Mouse (Mus musculus): ENCODE data around the gene Rin1. TPM values are rescaled to one million over a fixed set of nuclear protein-coding genes. Genes with fewer than 3 reads are reported as not detected.

The Rin1 gene
- polyA plus RNA-seq, 1 experiment from 2014 or later: 4.2 TPM

DNA sequence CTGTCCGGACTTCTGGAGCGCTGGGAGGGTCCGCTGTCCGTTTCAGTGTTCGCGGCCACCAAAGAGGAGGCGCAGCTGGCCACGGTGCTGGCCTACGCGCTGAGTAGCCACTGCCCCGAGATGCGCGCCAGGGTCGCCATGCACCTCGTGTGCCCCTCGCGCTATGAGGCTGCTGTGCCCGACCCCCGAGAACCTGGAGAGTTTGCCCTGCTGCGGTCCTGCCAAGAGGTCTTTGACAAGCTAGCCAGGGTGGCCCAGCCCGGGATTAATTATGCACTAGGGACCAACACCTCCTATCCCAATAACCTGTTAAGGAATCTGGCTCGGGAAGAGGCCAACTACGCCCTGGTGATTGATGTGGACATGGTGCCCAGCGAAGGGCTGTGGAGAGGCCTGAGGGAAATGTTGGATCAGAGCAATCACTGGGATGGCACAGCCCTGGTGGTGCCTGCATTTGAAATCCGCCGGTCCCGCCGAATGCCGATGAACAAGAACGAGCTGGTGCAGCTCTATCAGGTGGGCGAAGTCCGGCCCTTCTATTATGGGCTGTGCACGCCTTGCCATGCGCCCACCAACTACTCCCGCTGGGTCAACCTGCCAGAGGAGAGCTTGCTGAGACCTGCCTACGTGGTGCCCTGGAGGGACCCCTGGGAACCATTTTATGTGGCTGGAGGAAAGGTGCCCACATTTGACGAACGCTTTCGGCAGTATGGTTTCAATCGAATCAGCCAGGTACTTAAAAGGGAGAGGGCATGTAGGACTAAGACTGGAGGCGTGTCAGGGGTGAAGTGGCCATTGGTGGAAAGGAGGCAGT, 10.8 kb upstream of the Rin1 start:
- Histone ChIP-seq H3K9ac (ENCODE audit: low read length) (peak overlapping the region; percentile 96), H3K36me3 (ENCODE audit: control insufficient read depth, insufficient read depth, low read length) (0 out of 2 replicates have a peak, but pooled peaks cover 2% of the 10 kb centered on the region), H3K4me1 (replicated peaks; ENCODE audit: control insufficient read depth, insufficient read depth, low read length) (peaks cover 25% of the 10 kb centered on the region), H3K9me3 (ENCODE audit: control insufficient read depth, low read length) (no peaks in the 10 kb centered on the region), H3K27ac (ENCODE audit: low read length) (peak overlapping the region; percentile 82), H3K4me3 (ENCODE audit: low read length) (peak overlapping the region; percentile 97), H3K27me3 (ENCODE audit: control insufficient read depth, insufficient read depth, low read depth, low read length) (no peaks in the 10 kb centered on the region), H3K4me2 (ENCODE audit: low read depth, low read length) (peak overlapping the region; percentile 99)
- 9% methylated on average over 41 of the region's 41 CpGs for WGBS
- peak; percentile 10; the same call in 1 of the 2 replicates for ATAC-seq (ENCODE audit: low read depth)

DNA sequence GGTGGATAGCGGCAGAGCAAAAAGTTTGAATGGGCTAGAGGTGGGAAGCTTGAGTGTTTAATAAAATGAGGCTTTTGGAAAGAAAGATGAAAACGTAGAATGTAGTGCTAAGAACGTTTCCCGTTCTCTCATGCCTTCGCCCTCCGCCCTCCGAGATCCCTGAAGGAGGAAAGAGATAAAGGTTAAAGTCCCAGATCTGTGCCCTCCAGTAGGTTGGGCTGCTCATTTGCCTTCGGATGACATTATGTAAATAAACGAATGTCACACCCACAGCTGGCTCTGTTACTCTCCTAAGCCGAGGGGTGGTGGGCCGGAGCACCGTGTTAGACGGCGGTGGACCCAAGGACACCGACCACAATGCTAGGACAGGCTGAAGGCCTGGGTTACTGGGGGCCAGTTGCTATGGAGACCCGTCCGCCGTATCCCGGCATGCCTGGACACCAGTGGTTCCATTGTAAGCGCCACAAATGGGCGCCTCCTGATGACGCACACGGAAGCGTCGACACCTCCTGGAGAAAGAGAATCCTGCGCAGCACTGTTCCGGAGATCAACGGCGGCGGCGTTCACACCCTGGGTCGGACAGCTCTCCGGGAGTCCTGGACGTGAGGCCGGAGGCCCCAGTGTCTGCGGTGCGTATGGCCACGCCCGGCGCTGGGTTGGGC, 9.3 kb upstream of the Rin1 start, which contains the start of gene Brms1:
Brms1 (plus strand) TSS at position 493 of the 662 bp plus-strand sequence.
- H3K27ac ChIP-seq (ENCODE audit: low read length): peak within 1 kb of the TSS; percentile 72
- WGBS: 3% methylated on average over 40 of the region's 40 CpGs
- 0 out of 2 replicates have a peak, but pooled peaks cover 2% of the 10 kb centered on the region for H3K36me3 ChIP-seq (ENCODE audit: control insufficient read depth, insufficient read depth, low read length)
- peaks cover 25% of the 10 kb centered on the region for H3K4me1 ChIP-seq (replicated peaks; ENCODE audit: control insufficient read depth, insufficient read depth, low read length)
- peak within 1 kb of the TSS; percentile 97 for H3K4me3 ChIP-seq (ENCODE audit: low read length)
- peak within 1 kb of the TSS; percentile 99 for H3K4me2 ChIP-seq (ENCODE audit: low read depth, low read length)
- H3K9me3 ChIP-seq (ENCODE audit: control insufficient read depth, low read length): no peaks in the 10 kb centered on the region
- no peaks in the 10 kb centered on the region for H3K27me3 ChIP-seq (ENCODE audit: control insufficient read depth, insufficient read depth, low read depth, low read length)
- peak; percentile 77 for ATAC-seq (ENCODE audit: low read depth)
- H3K9ac ChIP-seq (ENCODE audit: low read length): peak within 1 kb of the TSS; percentile 92

GRCm38 (mm10) chr19:5041588-5041987, 8.7 kb upstream of the Rin1 start:
- no peaks in the 10 kb centered on the region for H3K27me3 ChIP-seq (ENCODE audit: control insufficient read depth, insufficient read depth, low read depth, low read length)
- peak overlapping the region; percentile 92 for H3K9ac ChIP-seq (ENCODE audit: low read length)
- H3K9me3 ChIP-seq (ENCODE audit: control insufficient read depth, low read length): no peaks in the 10 kb centered on the region
- 2% methylated on average over 16 of the region's 16 CpGs for WGBS
- H3K4me3 ChIP-seq (ENCODE audit: low read length): peak overlapping the region; percentile 97
- peak overlapping the region; percentile 99 for H3K4me2 ChIP-seq (ENCODE audit: low read depth, low read length)
- peak overlapping the region; percentile 72 for H3K27ac ChIP-seq (ENCODE audit: low read length)
- peaks cover 7% of the 10 kb centered on the region; the same call in 1 of the 2 replicates for H3K36me3 ChIP-seq (ENCODE audit: control insufficient read depth, insufficient read depth, low read length)
- ATAC-seq (ENCODE audit: low read depth): no peak; the same call in 1 of the 2 replicates
- peaks cover 25% of the 10 kb centered on the region for H3K4me1 ChIP-seq (replicated peaks; ENCODE audit: control insufficient read depth, insufficient read depth, low read length)

DNA sequence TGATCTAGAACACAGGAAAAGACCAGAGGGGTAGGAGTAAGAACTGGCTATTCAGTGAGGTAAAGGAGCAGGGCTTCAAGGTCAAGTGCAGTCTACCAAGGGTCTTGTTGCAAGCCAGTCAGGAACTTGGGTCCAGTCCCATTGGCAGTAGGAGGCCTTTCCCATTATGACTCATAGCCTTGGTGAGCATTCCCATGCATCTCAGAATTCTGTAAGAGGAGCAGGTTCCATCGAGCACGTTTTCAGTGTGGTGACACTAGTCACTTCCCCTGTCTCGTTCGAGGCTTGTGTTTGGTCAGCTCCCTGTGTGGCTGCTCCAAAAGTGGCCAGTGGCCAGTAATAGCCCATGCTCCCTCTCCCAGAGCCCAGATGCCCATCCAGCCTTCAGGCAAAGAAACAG, 4.8 kb upstream of the Rin1 start:
- Histone ChIP-seq H3K36me3 (ENCODE audit: control insufficient read depth, insufficient read depth, low read length) (peaks cover 17% of the 10 kb centered on the region), H3K27ac (ENCODE audit: low read length) (no peak overlapping the region), H3K4me2 (ENCODE audit: low read depth, low read length) (no peak overlapping the region), H3K4me1 (replicated peaks; ENCODE audit: control insufficient read depth, insufficient read depth, low read length) (peaks cover 14% of the 10 kb centered on the region), H3K9ac (ENCODE audit: low read length) (no peak overlapping the region), H3K9me3 (ENCODE audit: control insufficient read depth, low read length) (no peaks in the 10 kb centered on the region), H3K27me3 (ENCODE audit: control insufficient read depth, insufficient read depth, low read depth, low read length) (no peaks in the 10 kb centered on the region), H3K4me3 (ENCODE audit: low read length) (no peak overlapping the region)
- ATAC-seq (ENCODE audit: low read depth): no peak
- 68% methylated on average over 4 of the region's 4 CpGs for WGBS

DNA sequence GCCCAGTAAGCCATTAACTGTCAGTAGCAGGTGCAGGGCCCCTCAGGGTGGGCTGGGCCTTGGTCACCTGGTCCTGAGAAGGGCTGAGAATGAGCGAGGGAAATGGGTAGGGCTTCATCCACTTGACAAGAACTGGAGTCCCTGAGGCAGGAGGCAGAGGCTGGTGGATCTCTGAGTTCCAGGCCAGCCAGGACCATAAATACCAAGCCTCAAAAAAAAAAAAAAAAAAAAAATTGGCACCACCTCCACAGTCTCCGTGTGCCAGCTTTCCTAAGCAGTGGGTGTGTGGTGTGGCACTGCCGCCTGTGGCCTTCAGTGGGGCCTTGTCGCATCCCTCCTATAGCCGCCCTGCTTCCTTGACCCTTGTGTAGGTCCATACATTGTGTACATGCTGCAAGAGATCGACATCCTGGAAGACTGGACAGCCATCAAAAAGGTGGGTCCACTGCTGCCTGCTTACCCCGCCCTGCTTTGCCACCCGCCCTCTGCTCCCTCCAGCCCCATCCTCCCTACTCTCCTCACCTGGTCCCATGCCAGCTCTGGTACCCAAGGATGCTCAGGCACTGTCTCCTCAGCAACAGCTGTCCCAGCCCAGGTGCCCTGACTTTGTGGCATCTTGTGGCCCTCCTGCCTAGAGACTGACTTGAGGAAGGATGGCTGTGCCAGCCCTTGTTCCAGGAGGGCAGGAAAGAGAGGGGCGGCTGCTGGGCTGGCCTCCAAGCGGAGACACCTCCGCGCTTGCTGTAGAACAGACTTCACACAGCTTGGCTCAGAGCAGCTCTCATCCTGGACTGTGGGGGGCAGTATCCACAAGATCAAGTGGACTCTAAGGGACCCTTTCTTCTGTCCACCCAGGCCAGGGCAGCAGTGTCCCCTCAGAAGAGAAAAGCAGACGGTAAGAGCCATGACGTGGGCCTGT, 1.9 kb upstream of the Rin1 start:
- Histone ChIP-seq H3K4me1 (replicated peaks; ENCODE audit: control insufficient read depth, insufficient read depth, low read length) (peaks cover 19% of the 10 kb centered on the region), H3K27ac (ENCODE audit: low read length) (no peak overlapping the region), H3K9ac (ENCODE audit: low read length) (no peak overlapping the region), H3K4me2 (ENCODE audit: low read depth, low read length) (no peak overlapping the region), H3K4me3 (ENCODE audit: low read length) (no peak overlapping the region), H3K36me3 (ENCODE audit: control insufficient read depth, insufficient read depth, low read length) (peaks cover 17% of the 10 kb centered on the region), H3K27me3 (ENCODE audit: control insufficient read depth, insufficient read depth, low read depth, low read length) (peaks cover 3% of the 10 kb centered on the region; the same call in 1 of the 2 replicates), H3K9me3 (ENCODE audit: control insufficient read depth, low read length) (no peaks in the 10 kb centered on the region)
- ATAC-seq (ENCODE audit: low read depth): no peak
- 78% methylated on average over 13 of the region's 14 CpGs for WGBS

GRCm38 (mm10) chr19:5049325-5049724, 956 bp upstream of the Rin1 start:
- ATAC-seq (ENCODE audit: low read depth): no peak
- Histone ChIP-seq H3K9me3 (ENCODE audit: control insufficient read depth, low read length) (no peaks in the 10 kb centered on the region), H3K36me3 (ENCODE audit: control insufficient read depth, insufficient read depth, low read length) (peaks cover 15% of the 10 kb centered on the region), H3K27ac (ENCODE audit: low read length) (no peak overlapping the region), H3K4me1 (replicated peaks; ENCODE audit: control insufficient read depth, insufficient read depth, low read length) (peaks cover 19% of the 10 kb centered on the region), H3K4me2 (ENCODE audit: low read depth, low read length) (no peak overlapping the region), H3K27me3 (ENCODE audit: control insufficient read depth, insufficient read depth, low read depth, low read length) (peaks cover 3% of the 10 kb centered on the region; the same call in 1 of the 2 replicates), H3K4me3 (ENCODE audit: low read length) (no peak overlapping the region), H3K9ac (ENCODE audit: low read length) (no peak overlapping the region)
- 71% methylated on average over 6 of the region's 6 CpGs for WGBS

DNA sequence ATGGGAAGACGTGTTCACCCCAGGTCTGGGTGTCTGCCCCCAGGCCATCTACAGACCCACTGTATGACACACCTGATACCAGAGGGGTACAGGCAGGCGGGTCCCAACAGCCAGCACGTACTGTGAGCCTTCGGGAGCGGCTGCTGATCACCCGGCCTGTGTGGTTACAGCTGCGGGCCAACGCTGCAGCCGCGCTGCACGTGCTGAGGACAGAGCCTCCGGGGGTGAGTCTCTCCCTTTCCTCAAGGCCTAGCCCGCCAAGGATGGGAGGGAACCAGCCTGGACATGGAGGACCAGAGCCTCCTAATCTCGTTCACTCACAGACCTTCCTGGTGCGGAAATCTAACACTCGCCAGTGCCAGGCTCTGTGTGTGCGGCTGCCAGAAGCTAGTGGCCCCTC, 750 bp downstream of the Rin1 start:
- Histone ChIP-seq H3K36me3 (ENCODE audit: control insufficient read depth, insufficient read depth, low read length) (peaks cover 15% of the 10 kb centered on the region), H3K4me3 (ENCODE audit: low read length) (peak overlapping the region; percentile 48), H3K4me2 (ENCODE audit: low read depth, low read length) (peak overlapping the region; percentile 59), H3K9me3 (ENCODE audit: control insufficient read depth, low read length) (no peaks in the 10 kb centered on the region), H3K4me1 (replicated peaks; ENCODE audit: control insufficient read depth, insufficient read depth, low read length) (peaks cover 19% of the 10 kb centered on the region), H3K27me3 (ENCODE audit: control insufficient read depth, insufficient read depth, low read depth, low read length) (peaks cover 3% of the 10 kb centered on the region; the same call in 1 of the 2 replicates), H3K9ac (ENCODE audit: low read length) (peak overlapping the region; percentile 57), H3K27ac (ENCODE audit: low read length) (peak overlapping the region; percentile 63)
- WGBS: 6% methylated on average over 17 of the region's 17 CpGs
- peak; percentile 35 for ATAC-seq (ENCODE audit: low read depth)

- H3K27ac ChIP-seq (ENCODE audit: low read length): 0 out of 2 replicates have a peak overlapping the region, but pooled peaks have one; percentile 63
- H3K4me3 ChIP-seq (ENCODE audit: low read length): peak overlapping the region; percentile 48
- peak overlapping the region; percentile 57 for H3K9ac ChIP-seq (ENCODE audit: low read length)
- no peaks in the 10 kb centered on the region for H3K9me3 ChIP-seq (ENCODE audit: control insufficient read depth, low read length)
- H3K4me2 ChIP-seq (ENCODE audit: low read depth, low read length): peak overlapping the region; percentile 59
- no peak for ATAC-seq (ENCODE audit: low read depth)
- peaks cover 3% of the 10 kb centered on the region; the same call in 1 of the 2 replicates for H3K27me3 ChIP-seq (ENCODE audit: control insufficient read depth, insufficient read depth, low read depth, low read length)
- H3K36me3 ChIP-seq (ENCODE audit: control insufficient read depth, insufficient read depth, low read length): peaks cover 10% of the 10 kb centered on the region
- peaks cover 21% of the 10 kb centered on the region for H3K4me1 ChIP-seq (replicated peaks; ENCODE audit: control insufficient read depth, insufficient read depth, low read length)
- WGBS: 58% methylated on average over 3 of the region's 3 CpGs
Measured at GRCm38 (mm10) chr19:5051515-5051914, 1.2 kb downstream of the Rin1 start.

Data from lung, embryonic 16.5 days (tissue).